Mouse (Mus musculus): Measurements from ENCODE around the gene Styx.
"Not testable (repeated sequence)": the region's sequence is repeated elsewhere in the genome, so short reads cannot be mapped to it uniquely, and the experiment has no call there.

Styx gene

GRCm38 (mm10) chr14:45364211-45365195 is 13.6 kb downstream of the Styx start:
- CTCF ChIA-PET = no interaction called here

- CTCF ChIA-PET = no interaction called here
Observed at GRCm38 (mm10) chr14:45365196-45365587, 14.3 kb downstream of the Styx start.

GRCm38 (mm10) chr14:45378771-45379170 is 27.9 kb downstream of the Styx start:
- CTCF ChIA-PET = no interaction called here

GRCm38 (mm10) chr14:45380756-45381155 is 29.9 kb downstream of the Styx start:
- CTCF ChIA-PET = no interaction called here

- CTCF ChIA-PET = no interaction called here
Observed at GRCm38 (mm10) chr14:45382912-45383311, 32.0 kb downstream of the Styx start.

GRCm38 (mm10) chr14:45385596-45385995 is 34.7 kb downstream of the Styx start:
- CTCF ChIA-PET = interaction anchor here (0.6 kb wide), 1 partner anchor 56 kb away, joined by 4 read pairs; the partner anchor contains the start of gene Psmc6

GRCm38 (mm10) chr14:45387480-45387879 is 36.6 kb downstream of the Styx start:
- CTCF ChIA-PET = no interaction called here

- CTCF ChIA-PET = no interaction called here
Observed at GRCm38 (mm10) chr14:45388345-45389181, 37.7 kb downstream of the Styx start.

- CTCF ChIA-PET = no interaction called here
Observed at GRCm38 (mm10) chr14:45389194-45389593, 38.3 kb downstream of the Styx start.

- CTCF ChIA-PET = no interaction called here
Observed at GRCm38 (mm10) chr14:45399836-45400235, 48.9 kb downstream of the Styx start.

- CTCF ChIA-PET = no interaction called here
Observed at GRCm38 (mm10) chr14:45403651-45404050, 52.8 kb downstream of the Styx start.

- CTCF ChIA-PET = not testable (repeated sequence)
Observed at GRCm38 (mm10) chr14:45404813-45405212, 53.9 kb downstream of the Styx start, which contains the start of gene Gnpnat1. TSS of gene Gnpnat1 (minus strand) at chr14:45404913.

- CTCF ChIA-PET = no interaction called here
Observed at GRCm38 (mm10) chr14:45416265-45416664, 65.4 kb downstream of the Styx start.

GRCm38 (mm10) chr14:45418553-45418952 is 67.7 kb downstream of the Styx start:
- CTCF ChIA-PET = no interaction called here

GRCm38 (mm10) chr14:45419323-45419722 is 68.4 kb downstream of the Styx start:
- CTCF ChIA-PET = interaction anchor here (0.5 kb wide), 1 partner anchor 130 kb away, joined by 4 read pairs; no protein-coding TSS in a partner anchor

- CTCF ChIA-PET = no interaction called here
Observed at GRCm38 (mm10) chr14:45422371-45422770, 71.5 kb downstream of the Styx start.

GRCm38 (mm10) chr14:45423220-45423619 is 72.3 kb downstream of the Styx start:
- CTCF ChIA-PET = no interaction called here

GRCm38 (mm10) chr14:45430066-45430842 is 79.4 kb downstream of the Styx start:
- CTCF ChIA-PET = no interaction called here

GRCm38 (mm10) chr14:45432003-45432402 is 81.1 kb downstream of the Styx start:
- CTCF ChIA-PET = no interaction called here

GRCm38 (mm10) chr14:45434220-45434619 is 83.3 kb downstream of the Styx start:
- CTCF ChIA-PET = no interaction called here

- CTCF ChIA-PET = no interaction called here
Observed at GRCm38 (mm10) chr14:45438250-45438930, 87.5 kb downstream of the Styx start.
